Mouse (Mus musculus): ENCODE measurements around the gene Mtor.

DNA sequence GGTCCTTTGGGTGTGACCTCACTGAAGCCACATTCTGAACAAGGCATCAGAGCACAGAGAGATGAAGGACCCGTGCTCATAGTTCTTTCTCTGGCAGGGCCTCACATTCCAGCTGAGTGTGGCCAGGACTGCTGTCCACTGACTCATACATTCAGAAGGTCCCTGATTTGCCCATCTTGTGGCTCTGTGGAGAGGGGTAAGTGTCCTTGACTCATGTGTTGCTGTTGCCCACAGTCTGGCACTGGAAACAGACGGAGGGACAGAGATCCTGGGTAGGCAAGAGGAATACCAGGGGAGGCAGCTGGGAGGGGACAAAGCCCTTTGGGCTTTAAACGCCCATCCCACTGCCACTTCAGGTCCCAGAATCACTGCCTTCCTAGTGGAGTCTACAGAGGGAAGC is 13.3 kb upstream of the Mtor start:
- TF ChIP-seq CTCF (IDR thresholded peaks at IDR 0.05; ENCODE audit: borderline replicate concordance, extremely low read depth, insufficient read depth, insufficient read length) (no peak), POLR2A (IDR thresholded peaks at IDR 0.05; ENCODE audit: borderline replicate concordance, extremely low read depth, insufficient read depth, insufficient read length, poor library complexity, severe bottlenecking) (no peak)

Data from brain, embryonic 14.5 days (tissue).